Mouse (Mus musculus) erythroid progenitor cell, adult 5-6 weeks (primary cell): ENCODE measurements around the gene Ctsd. TPM values are rescaled to one million over a fixed set of nuclear protein-coding genes. Genes with fewer than 3 reads are reported as not detected.
A peak's percentile ranks its signal among the peaks of the same experiment; 100 is the strongest.

Source experiments
- ATAC-seq: replicated peaks from 2 replicates; pipeline ENCODE4 v1.8.0; 2016; ENCODE audit warnings: moderate number of reproducible peaks, mild to moderate bottlenecking, moderate TSS enrichment, inconsistent platforms; ENCODE audit not compliant: poor library complexity, low FRiP score, severe bottlenecking
- total RNA-seq, 2 experiments: library from RNA; stranded (forward) in 1 of 2; stranded (reverse) in 1 of 2; fragments of 150-400 nt in 1 of 2; fragments of 186-747, 209-891 nt in 1 of 2; gene quantifications; 2 replicates each; pipeline versions ENCODE4 v1.2.3 to v1.2.4; 2015 to 2017; ENCODE audit warnings: low replicate concordance in 2 of 2

Ctsd gene
- total RNA-seq, 2 experiments from 2014 or later: 184 to 207 TPM

DNA sequence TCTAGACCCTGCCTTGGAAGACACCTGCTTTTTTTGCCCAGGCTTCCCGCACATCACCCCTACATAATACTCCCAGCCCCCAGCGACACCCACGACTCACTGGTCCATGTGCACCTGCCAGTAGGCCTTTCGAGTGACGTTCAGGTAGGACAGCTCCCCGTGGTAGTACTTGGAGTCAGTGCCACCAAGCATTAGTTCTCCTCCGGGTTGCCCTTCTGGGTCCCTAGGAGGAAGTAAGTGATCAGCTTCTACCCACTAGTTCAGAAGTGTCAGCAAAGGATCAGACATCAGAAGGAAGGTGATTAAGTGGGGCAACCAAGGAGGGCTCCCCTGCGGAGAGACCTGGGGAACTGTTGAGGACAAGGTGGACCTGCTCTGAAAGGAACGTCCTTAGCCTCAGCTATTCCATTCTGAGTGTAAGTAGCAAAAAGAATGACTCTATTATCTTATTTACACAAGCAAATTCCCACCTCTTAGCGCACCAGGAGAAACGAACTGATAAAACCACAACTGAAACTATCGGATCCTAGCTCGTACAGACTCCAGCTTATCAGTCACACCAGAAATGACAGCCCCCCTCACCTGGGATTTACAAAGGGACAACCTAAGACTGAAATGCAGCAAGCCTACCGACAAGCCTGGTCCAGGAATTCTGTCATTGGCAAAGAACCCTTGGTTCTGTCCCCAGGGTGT, 10.5 kb downstream of the Ctsd start:
- ATAC-seq: peak; percentile 65

DNA sequence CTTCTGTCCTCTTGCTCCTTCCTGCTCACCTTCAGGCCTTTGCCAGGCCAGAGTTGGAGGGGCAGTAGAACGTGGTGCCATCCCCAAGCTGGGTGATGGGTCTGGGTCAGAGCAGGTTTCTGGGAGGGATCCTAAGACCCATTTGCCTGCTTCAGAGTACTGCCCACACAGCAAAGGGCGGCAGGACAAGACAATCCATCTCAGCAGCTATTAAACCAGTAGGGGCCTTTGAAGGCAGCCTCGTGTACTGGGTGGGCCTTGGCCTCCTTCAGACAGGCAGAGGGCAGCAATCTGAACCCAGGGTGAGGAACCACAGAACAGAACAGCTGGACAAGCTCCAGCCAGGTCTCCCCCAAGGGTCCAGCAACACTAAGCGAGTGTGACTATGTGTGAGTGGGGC, 11.7 kb downstream of the Ctsd start:
- ATAC-seq: no peak

DNA sequence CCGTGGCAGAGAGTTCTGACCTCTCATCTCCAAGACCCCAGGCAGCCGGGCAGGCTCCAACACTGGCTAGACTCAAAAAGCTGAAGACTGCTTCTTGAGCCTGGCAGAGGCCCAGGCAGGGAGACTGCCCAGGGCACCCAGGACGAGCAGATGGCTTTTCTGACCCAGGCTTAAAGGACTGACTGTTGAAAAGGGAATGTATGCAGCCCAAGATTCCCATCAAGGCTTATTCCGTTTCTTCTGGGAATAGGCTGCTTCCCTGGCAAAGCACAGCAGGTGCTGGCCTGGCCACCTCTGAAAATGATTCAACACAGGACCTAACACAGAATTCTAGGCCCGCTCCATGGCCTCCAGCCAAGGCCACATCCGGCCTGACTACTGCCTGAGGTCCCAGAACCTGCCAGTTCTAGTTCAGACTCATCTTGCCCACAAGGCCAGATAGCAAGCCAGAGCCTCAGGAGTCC, 12.5 kb downstream of the Ctsd start:
- ATAC-seq: no peak

DNA sequence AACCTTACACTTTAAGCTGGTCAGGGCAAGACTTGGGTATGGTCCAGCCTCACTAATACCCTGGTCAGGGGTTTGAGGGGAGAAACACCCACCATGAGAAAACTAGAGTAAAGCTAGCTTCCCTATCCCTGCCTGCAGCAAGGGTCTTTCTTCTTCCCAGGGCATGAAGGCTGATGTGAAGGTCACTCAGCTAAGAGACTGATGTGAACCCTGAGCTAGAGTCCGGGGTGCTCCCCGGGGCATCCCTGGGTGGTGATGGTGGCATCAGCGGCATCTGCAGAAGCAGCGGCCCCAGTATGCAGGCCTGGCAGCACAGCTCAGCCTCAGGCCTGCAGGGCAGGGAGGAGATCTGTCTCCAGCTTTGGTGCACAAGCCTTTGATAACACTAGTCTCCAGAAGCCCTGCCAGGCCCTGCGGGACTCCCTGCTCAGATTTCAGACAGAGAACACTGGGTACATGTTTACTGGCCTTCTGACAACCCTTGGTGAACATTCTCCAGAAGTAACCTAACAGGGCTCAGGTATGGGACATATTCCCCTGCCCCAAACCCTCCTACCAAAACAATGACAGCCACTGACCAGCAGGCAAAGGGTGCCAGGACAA, 13.3 kb downstream of the Ctsd start:
- ATAC-seq: no peak

DNA sequence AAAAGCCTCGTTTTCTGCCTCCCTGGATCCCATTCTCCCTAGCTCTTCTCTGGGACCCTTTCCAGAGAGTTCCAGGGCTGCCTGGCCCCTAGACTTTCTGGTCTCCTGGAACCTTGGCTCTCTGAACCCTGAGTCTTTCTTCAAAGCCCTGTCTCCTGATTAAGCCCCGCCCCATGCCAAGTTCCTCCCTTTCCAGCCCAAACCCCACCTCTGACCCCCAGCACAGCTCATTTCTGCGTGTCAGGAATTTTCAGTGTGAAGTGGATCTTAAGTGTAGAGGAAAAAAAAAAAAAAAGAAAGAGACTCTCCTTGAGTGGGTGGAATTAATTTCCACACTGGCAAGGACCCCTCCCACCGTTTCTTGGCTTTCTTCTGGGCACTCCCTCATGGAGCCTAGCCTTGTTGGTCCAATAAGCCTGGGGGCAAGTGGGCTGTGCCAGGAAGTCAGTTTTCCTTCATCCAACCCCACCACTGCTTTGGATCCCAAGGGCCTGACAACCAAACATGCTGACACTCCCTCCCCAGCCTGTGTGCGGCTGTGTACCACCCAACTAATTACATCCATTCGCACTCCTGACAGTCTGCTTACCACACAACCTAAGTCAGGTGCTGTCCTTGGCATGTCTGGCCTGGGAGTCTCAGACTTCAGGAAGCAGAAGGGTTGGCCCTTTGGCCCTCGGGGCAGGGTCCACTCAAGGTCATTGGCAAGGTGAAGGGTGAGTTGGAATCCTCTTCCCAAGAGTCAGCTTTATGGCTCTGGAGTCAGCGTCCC, 14.0 kb downstream of the Ctsd start, which contains the start of gene Ifitm10:
Gene Ifitm10, minus strand, starts transcription at position 113 of the 772 bp plus-strand sequence.
- no peak for ATAC-seq

DNA sequence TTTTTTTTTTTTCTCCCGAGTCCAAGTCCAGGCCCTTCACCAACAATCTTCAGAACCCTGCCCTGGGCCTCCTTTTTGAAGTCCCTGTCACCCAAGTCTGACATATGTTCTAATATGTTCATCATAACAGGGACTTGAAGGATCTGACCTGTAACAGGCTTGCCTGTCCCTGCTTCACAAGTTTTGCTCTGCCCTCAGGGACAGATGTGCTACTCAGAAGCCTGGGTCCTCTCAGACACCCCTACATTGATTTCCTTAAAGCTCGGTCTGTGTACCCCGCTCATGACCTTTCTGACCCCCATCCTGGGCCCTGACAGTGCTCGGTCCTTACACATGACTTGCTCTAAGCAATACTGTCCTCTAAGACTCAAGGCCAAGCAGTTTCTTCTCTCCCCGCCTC, 14.8 kb downstream of the Ctsd start:
- no peak for ATAC-seq

DNA sequence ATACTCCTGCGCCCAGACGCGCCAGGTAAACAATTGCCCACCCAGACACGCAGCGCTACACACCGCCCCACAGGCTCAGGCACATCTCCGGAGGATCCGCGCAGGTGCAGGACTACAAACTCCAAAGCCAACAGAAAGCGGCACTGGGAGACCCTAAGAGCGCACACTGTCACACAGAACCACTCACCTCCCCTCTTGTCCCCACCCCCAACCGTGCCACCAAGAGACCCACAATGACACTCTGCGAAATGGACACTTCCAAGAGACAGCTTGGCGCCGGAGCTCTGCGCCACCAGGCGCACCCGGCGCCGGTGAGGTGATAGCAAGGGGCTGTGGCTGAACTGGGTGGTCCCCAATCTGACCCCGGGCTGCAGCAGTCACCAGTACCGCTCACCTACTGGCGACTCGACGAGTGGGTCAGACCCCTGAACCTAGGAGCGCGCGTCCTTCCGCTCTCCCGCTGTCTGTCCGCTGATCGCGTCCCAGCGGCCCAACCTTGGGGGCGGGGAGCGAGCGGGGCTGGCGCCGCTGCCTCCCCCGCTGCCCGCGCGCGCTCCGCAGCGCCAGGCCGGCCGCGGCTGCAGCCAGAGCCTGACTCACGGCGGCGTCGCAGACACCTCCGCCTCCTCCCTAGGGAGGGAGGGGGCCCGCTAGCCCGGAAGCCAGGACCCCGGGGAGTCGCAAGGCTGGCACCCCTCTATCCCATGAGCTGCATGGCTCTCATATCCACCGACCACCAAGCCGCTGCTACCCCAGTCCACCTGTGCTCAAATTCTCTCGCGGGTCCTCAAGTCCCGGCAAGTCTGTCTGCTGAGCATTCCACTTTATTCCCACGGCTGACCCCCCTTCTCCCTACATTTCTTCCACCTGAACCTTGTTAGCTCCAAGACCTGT, 15.8 kb downstream of the Ctsd start:
- ATAC-seq: no peak

DNA sequence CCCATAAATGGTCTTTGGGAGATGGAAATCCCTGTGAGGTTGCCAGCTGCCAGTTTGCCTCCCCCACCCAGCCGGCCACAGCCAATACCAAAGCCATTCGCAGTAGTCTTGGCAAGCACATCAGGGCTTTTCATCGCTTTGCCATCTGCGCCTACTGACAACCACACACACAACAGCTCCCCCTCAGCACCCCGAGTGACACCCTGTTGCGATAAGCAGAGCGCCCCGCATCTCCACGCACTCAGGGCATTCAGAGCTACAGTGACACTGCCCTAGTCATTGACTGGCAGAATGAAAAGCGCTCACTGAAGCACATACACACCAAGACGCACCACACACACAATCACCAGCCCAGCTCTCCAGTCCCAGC, 16.5 kb downstream of the Ctsd start:
- no peak for ATAC-seq

DNA sequence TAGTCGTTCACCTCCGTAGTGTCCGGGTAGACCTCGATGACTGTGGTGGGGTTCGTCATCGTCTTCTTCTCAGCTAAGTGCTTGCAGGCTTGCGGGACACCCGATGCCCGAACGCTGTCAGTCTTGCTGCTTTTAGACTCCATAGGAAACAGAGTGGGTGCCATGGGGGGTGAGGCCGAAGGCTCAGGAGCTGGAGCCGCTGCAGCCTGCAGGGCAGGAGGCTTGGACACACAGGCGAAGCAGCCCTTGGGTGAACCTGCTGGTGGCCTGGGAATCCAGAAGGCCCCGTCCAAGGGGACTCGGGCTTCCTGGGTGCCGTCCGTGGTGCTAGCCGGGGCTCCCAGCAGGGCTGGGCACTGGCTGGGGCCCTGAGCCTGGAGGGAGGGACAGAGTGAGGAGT, 16.9 kb downstream of the Ctsd start:
- no peak for ATAC-seq

DNA sequence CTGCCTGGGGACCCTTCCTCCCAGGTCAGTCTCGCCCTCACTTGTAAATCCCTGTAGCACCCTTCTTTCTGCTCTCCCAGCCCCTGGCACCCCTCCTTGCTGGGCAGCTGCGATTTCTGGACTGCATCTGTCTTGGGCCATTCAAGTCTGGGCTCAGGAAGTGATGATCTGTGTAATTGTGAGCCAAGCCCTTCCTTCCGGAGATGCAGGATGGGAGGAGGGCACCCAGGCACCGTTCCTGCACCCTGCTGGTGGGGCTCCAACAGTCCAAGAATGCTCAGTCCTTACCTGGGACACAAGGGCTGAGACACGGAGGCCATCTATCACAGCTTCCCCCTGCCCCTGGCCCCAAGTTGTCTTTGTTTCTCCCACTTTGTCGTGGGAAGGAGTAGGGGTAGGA, 18.0 kb downstream of the Ctsd start:
- no peak for ATAC-seq

DNA sequence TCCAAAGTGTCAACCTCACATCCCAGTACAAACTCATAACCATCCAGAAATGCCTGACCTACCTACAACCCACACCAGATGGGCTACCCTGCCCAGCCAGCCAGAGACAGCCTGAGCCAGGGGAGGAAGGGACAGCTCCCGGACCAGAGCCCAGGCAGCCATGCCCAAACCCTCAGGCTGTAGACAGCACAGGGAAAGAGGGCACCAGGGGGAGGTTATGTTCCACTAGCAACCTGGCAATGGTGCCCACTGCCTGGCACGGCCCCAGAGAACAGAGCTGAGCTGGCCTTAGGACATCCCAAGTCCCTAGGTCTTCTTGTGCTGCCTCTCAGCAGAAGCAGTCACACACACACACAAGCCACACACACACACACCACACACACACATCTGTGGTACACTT, 19.0 kb downstream of the Ctsd start:
- no peak for ATAC-seq

DNA sequence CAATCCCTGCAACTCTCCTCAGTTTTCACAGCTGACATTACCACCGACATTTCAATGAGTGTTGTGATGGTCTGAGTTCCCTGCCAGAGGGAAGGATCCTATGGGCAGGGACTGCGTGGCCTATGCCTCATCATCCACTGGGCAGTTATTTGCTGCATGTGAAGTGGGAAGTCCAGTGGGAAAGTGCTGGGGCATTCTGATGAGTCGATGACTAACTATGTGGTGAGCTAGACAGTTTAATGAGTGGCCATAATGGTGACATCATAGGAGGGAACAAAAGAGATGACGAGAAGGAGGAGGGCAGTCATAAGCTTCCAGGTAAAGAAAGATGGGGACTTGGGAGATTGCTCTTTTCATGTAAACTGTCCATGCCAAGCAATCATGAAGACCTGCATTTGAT, 24.7 kb downstream of the Ctsd start:
- ATAC-seq: no peak

DNA sequence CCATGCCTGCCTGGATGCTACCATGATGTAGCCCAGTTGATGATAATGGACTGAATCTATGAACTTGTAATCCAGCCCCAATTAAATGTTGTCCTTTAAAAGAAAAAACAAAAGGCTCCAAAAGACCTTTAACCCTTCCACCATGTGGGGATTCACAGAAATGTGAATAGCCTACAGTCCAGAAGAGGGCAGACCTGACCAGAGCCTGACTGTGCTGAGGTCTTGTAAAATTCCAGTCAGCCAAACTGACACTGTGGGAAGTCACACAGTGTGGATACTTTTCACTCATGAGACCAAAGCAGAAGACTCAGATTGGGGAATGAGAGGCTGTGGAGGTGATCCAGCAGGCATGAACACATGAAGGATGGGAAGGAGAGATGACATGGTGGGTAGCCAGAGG, 27.1 kb downstream of the Ctsd start:
- ATAC-seq: no peak

DNA sequence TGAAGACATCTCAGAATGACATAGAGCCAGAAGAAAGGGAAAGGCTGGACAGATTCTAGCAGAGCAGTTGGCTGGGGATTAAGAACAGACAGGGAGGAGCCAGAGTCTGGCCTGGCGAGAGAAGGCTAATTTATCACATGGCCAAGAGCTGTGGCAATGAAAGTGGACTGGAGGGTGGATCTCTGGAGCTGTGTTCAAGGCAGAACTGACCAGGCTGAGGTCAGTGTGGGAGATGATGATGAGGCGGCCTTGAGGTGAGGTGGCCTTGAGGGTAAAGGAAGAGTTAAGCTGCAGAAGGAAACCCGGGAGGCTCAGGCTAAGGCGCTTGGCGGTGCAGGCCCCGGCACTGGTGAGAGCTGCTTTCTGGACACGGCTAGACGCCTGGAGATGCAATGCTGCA, 28.7 kb downstream of the Ctsd start:
- ATAC-seq: no peak

DNA sequence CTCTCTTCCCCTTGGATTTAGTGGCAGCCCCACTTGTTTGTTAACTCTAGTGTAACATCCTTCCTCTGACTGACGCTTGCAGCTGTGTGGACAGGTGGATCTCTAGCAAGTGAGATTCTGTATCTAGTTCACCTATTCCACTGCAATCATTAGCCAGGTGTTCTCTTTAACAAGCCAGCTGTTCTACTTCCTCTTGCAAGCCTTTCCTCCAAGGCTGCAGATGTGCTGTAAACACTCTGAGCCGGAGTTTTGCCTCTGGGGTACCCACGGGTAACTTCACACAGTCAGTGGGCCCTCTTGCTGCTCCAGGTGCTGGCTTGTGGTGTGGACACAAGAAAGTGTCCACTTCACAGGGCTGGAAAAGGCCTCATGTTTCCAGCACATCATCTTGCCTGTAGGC, 30.3 kb downstream of the Ctsd start:
- ATAC-seq: no peak

DNA sequence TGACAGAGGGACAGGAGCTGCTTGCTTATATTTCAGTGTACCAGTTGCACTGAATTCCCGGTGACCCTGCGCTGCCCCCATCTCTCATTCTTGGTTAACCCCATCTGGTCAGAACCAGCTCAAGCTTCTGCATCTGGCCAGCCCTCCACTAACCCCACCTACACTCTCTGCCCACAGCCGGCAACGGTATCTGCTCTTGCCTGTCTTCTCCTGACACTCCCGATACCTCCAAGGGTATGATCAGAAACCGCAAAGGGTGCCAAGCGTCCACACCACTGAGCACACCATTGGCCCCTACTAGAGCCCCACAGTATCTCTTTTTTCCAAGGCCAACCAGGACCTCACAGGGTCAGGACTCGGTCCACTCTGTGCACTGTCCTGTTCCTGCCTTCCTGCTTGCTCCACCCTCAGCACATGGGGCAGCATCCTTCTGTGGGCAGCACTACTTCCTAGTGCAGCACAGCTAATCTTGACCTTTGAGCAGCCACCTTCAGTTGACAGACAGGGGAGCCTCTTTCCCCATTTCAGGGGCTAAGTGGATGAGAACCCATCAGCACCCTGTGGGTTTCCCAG, 33.1 kb downstream of the Ctsd start:
- ATAC-seq: peak; percentile 78

DNA sequence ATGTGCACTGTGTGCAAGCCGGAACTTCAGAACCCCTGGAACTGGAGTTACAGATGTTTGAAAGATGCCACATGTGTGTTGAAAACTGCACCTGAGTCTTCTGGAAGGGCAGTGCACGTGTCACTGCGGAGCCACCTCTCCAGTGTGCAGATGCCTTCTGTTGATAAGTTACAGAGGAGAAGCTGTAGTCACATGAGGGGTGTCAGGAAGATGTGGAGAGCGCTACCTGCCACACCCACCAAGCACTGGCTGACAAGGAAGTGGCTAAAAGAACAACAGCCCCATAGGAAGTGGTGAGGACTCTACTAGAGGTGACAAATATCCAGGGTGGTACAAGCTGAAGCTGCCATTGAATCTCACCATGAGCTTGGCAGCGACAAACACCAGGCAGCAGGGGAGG, 34.0 kb downstream of the Ctsd start:
- peak; percentile 79 for ATAC-seq

DNA sequence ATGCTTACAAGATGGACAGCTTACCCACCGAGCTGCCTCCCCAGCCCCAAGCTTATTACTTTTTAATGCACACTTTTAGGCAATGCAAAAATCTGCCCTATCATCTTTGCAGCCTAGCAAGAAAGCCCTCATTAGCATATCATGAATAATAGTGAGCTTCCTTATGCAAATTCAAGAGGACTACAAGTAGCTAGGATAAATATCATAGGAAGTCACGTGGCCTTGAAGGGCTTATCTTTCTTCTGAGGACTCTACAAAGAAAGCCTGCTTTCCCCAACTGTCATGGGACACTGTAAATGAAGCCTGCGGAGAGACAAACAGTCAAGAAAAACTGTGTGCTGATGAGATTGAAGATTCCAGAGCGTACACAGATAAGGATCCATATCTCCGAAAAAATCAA, 36.3 kb downstream of the Ctsd start:
- no peak for ATAC-seq

DNA sequence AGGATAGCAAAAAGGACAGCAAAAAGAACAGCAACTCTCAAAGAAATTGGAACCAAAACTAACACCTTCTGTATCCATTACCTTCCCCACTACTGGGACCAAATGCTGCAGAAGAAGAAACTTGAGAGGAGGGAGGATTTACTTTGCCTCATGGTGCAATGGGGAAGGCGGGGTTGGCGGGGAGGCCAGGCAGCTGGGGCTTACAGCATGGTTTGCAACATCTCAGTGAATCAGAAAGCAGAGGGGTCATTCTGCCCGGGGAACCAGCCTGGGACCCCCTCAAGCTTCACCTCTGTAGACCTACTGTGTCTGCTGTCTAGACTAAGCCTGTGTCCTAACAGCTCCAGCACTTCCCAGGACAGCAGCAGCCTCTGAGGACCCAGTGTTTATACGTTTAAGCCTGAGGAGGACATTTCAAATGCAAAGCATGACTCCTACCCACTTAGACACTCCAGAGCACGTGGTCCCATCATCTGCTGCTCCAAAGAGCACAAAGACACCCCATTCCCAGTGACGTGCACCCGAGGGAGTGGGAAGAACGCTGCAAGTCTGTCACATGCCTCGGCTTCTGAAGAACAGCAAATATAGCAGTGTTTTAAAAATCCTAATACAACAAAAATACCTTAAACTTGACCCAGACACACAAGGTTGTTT, 38.4 kb downstream of the Ctsd start:
- no peak for ATAC-seq
